ENCODE assay signal across 7 mouse cellular contexts in the genomic region with DNA sequence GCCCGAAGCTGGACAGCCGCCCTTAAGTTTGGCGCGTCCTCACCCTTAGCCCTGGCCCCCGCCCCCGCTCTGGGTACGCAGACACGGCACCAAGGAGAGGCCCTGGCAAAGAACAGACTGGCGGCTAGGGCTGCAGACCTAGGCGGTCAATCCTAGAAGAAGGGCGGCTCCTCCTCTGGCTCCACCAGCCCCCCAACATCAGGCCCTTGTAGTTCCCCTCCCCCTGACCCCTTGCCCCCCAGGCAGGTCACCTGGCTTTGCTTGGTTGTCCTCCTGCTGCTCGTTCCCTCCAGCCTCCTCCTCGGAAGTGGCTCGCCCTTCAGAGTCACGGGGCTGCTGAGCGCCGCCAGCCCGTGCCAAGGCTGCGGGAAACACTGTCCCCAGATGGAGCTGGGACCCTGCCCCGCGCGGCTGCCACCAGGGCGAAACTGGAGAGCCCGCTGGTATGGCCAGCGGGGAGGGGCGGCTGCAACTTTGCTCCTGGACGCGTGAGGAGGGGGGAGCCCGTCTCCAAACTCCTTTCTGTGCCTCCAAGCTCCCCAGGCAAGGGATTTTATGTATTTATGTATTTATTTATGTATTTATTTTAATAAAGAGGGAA. TPM values are rescaled to one million over a fixed set of nuclear protein-coding genes. Genes with fewer than 3 reads are reported as not detected.
DNase-seq lines count a peak whose midpoint lies in the region; ATAC-seq and TF ChIP-seq lines count a peak whose summit lies in the region.

No protein-coding gene starts in this region.

- peak; percentile 69 for ATAC-seq in granulocyte monocyte progenitor cell, adult 5-6 weeks (replicated peaks; ENCODE audit: poor library complexity, severe bottlenecking)
- ATAC-seq in intestine, postnatal 0 days: 0 out of 2 replicates have a peak, but pooled peaks have one; percentile 49
- peak; percentile 80 for ATAC-seq in lung, embryonic 14.5 days (ENCODE audit: insufficient read depth)

- DNase-seq in adrenal gland, postnatal 4 days (ENCODE audit: low spot score in 2 of 2): peak; percentile 3 to 6
- peak; percentile 25 to 30 for DNase-seq in cerebellum, postnatal 14 days
- peak; percentile 19 for DNase-seq in lung, embryonic 14.5 days
- peak; percentile 19 for DNase-seq in ovary, postnatal 10 days (ENCODE audit: low spot score)
- no peak for DNase-seq in layer of hippocampus, adult 18-20 months (ENCODE audit: low spot score in 2 of 2)

- no peaks in the 10 kb centered on the region for H3K36me3 ChIP-seq in intestine, postnatal 0 days (ENCODE audit: control insufficient read depth, insufficient read depth)
- H3K36me3 ChIP-seq in lung, embryonic 14.5 days (ENCODE audit: insufficient read depth): no peaks in the 10 kb centered on the region

- no peaks in the 10 kb centered on the region for H3K4me1 ChIP-seq in intestine, postnatal 0 days (replicated peaks; ENCODE audit: control insufficient read depth, insufficient read depth, low read length)
- H3K4me1 ChIP-seq in lung, embryonic 14.5 days (ENCODE audit: insufficient read depth): no peaks in the 10 kb centered on the region

- H3K4me3 ChIP-seq in intestine, postnatal 0 days (ENCODE audit: low read depth, low read length): peak overlapping the region; percentile 40
- H3K4me3 ChIP-seq in lung, embryonic 14.5 days (ENCODE audit: low read depth, low read length): peak overlapping the region; percentile 41

- 27% methylated on average over 27 of the region's 29 CpGs for WGBS in intestine, postnatal 0 days
- 12% methylated on average over 26 of the region's 29 CpGs for WGBS in lung, embryonic 14.5 days

- H3K27ac ChIP-seq in intestine, postnatal 0 days (ENCODE audit: low read depth, low read length): no peak overlapping the region
- H3K27ac ChIP-seq in lung, embryonic 14.5 days (ENCODE audit: low read depth): no peak overlapping the region

- TF ChIP-seq CTCF in intestine, postnatal 0 days (IDR thresholded peaks at IDR 0.05; ENCODE audit: low read depth): no peak
- no peak for TF ChIP-seq CTCF in lung, embryonic 14.5 days (IDR thresholded peaks at IDR 0.05; ENCODE audit: low read depth)

- peak overlapping the region; percentile 78 for H3K4me2 ChIP-seq in intestine, postnatal 0 days (replicated peaks; ENCODE audit: low read depth)
- H3K4me2 ChIP-seq in lung, embryonic 14.5 days: peak overlapping the region; percentile 75

- H3K9ac ChIP-seq in intestine, postnatal 0 days (ENCODE audit: low read depth, low read length): peak overlapping the region; percentile 18; the same call in 1 of the 2 replicates
- peak overlapping the region; percentile 61 for H3K9ac ChIP-seq in lung, embryonic 14.5 days

- no peaks in the 10 kb centered on the region for H3K27me3 ChIP-seq in intestine, postnatal 0 days (replicated peaks; ENCODE audit: control insufficient read depth, insufficient read depth, low read length)
- no peaks in the 10 kb centered on the region for H3K27me3 ChIP-seq in lung, embryonic 14.5 days (ENCODE audit: insufficient read depth, low read length)

- no peaks in the 10 kb centered on the region for H3K9me3 ChIP-seq in intestine, postnatal 0 days (ENCODE audit: control insufficient read depth)
- no peaks in the 10 kb centered on the region for H3K9me3 ChIP-seq in lung, embryonic 14.5 days (ENCODE audit: low read depth, low read length)

RNA-seq across cellular contexts. Expression of a gene that starts 12.6 kb away (rescaled TPM):
- total RNA-seq in adrenal gland, postnatal 4 days (2021): 10 to 100 TPM; 35.8 to 38.8 TPM
- total RNA-seq in granulocyte monocyte progenitor cell, adult 5-6 weeks (2014; fragmentation: Nextera tagmentation): 104 and 126 TPM in 2 replicates
- total RNA-seq in granulocyte monocyte progenitor cell, adult 5-6 weeks (2017): 100 and 119 TPM in 2 replicates
- polyA plus RNA-seq in intestine, postnatal 0 days (2015; fragmentation: Nextera tagmentation; extraction: Ambion mirVana): 2.7 and 3.2 TPM in 2 replicates
- polyA plus RNA-seq in lung, embryonic 14.5 days (2014; fragmentation: Nextera tagmentation; extraction: Ambion mirVana): 19.4 and 27.9 TPM in 2 replicates
- 10 to 100 TPM; 30.8 to 41.4 TPM for total RNA-seq in layer of hippocampus, adult 18-20 months (2021)

Comparison
In these comparisons a context has a peak if more than half of its experiments do, and no peak if none do; other contexts are left out.
1. DNase-seq: peak in adrenal gland, postnatal 4 days (2 of 2), cerebellum, postnatal 14 days (2 of 2), lung, embryonic 14.5 days (single experiment) and ovary, postnatal 10 days (single experiment); none in layer of hippocampus, adult 18-20 months (0 of 2).
2. Peak in every context shown above with its lines, with median percentiles within 50 percentile points of each other: ATAC-seq.